Mouse (Mus musculus) neural tube, embryonic 10.5 days (tissue): Measurements from ENCODE around the gene Rnf214.

ENCODE experiments used
- DNase-seq: peaks from one replicate; pipeline ENCODE4 v3.0.0-alpha.2; 2017; ENCODE audit warnings: low spot score; ENCODE audit errors: extremely low spot score

Gene Rnf214

DNA sequence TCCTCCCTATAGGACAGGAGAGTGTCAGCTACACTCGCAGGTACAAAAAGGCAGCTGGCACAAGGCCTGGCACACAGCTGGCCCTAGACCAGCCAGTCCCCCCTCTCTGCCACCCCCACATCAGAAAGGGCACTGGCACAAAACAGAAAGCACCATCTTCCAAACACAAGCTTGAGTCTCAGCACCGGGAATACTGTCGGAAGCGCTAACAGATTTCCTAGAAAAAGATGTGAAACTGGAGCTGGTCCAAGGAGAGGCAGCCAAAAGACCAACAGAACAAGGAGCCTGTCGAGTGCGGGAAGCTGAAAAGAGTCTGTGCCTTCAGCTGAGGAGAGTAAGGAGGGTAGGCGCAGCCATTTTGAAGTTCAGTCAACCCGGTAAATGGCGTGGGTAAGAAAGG lies 91.6 kb downstream of the Rnf214 start:
- no peak for DNase-seq
